Mouse (Mus musculus) spleen, adult 2 months (tissue): Measurements from ENCODE around the gene Olfr1411.

Source experiments
- CTCF ChIP-seq: fragments of 200-500 bp; IDR thresholded peaks from 2 replicates; pipeline ENCODE4 v1.5.1; 2011; ENCODE audit warnings: mild to moderate bottlenecking, inconsistent platforms; ENCODE audit not compliant: insufficient read depth, insufficient read length, insufficient replicate concordance; ENCODE audit errors: extremely low read depth
- POLR2A ChIP-seq: fragments of 200-500 bp; IDR thresholded peaks from 2 replicates; pipeline ENCODE4 v1.6.1; 2011; ENCODE audit warnings: low read depth, low read length, inconsistent platforms

DNA sequence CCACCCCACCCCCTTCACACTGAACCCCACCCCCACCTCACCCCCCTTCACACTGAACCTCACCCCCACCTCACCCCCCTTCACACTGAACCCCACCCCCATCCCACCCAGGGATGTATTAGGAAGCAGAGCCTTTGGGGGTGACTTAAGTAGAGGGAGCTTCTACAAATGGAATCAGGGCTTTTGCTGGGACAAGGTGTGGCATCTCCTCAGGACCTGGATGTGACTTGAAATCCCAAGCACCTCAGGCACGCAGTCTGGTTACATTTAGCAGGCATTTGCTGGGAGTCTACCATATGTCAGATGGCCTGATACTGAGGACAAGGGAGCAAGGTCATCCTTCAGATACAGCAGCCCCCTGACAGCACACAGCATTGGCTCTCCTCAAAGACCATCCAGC, 40.4 kb downstream of the Olfr1411 start:
- no peak for TF ChIP-seq POLR2A
- no peak for TF ChIP-seq CTCF
